Mouse (Mus musculus): ENCODE measurements around the gene Fam129b.
A peak's percentile ranks its signal among the peaks of the same experiment; 100 is the strongest.

Gene Fam129b

GRCm38 (mm10) chr2:32961192-32961995 is 85.5 kb downstream of the Fam129b start, which contains the start of the genes Rpl12 and Lrsam1:
Rpl12 (plus strand) TSS chr2:32961559.
Lrsam1 (minus strand) TSS chr2:32961614.
- no peak for TF ChIP-seq GATA4 (IDR thresholded peaks at IDR 0.05; ENCODE audit: insufficient replicate concordance, low read length)

GRCm38 (mm10) chr2:32962062-32962874 is 86.4 kb downstream of the Fam129b start:
- TF ChIP-seq GATA4 (IDR thresholded peaks at IDR 0.05; ENCODE audit: insufficient replicate concordance, low read length) = no peak

GRCm38 (mm10) chr2:32962875-32963220 is 86.9 kb downstream of the Fam129b start:
- TF ChIP-seq GATA4 (IDR thresholded peaks at IDR 0.05; ENCODE audit: insufficient replicate concordance, low read length) = no peak

GRCm38 (mm10) chr2:32963544-32963943 is 87.6 kb downstream of the Fam129b start:
- no peak for TF ChIP-seq GATA4 (IDR thresholded peaks at IDR 0.05; ENCODE audit: insufficient replicate concordance, low read length)

GRCm38 (mm10) chr2:32963981-32964380 is 88.1 kb downstream of the Fam129b start:
- no peak for TF ChIP-seq GATA4 (IDR thresholded peaks at IDR 0.05; ENCODE audit: insufficient replicate concordance, low read length)

- no peak for TF ChIP-seq GATA4 (IDR thresholded peaks at IDR 0.05; ENCODE audit: insufficient replicate concordance, low read length)
Observed at GRCm38 (mm10) chr2:32964659-32965457, 88.9 kb downstream of the Fam129b start.

GRCm38 (mm10) chr2:32965511-32966183 is 89.7 kb downstream of the Fam129b start:
- TF ChIP-seq GATA4 (IDR thresholded peaks at IDR 0.05; ENCODE audit: insufficient replicate concordance, low read length) = no peak

GRCm38 (mm10) chr2:32966184-32966688 is 90.3 kb downstream of the Fam129b start:
- TF ChIP-seq GATA4 (IDR thresholded peaks at IDR 0.05; ENCODE audit: insufficient replicate concordance, low read length) = no peak

- peak; percentile 44; the same call in 1 of the 2 replicates for TF ChIP-seq GATA4 (IDR thresholded peaks at IDR 0.05; ENCODE audit: insufficient replicate concordance, low read length)
Observed at GRCm38 (mm10) chr2:32966689-32967631, 91.0 kb downstream of the Fam129b start.

- TF ChIP-seq GATA4 (IDR thresholded peaks at IDR 0.05; ENCODE audit: insufficient replicate concordance, low read length) = no peak
Observed at GRCm38 (mm10) chr2:32968024-32968614, 92.2 kb downstream of the Fam129b start.

GRCm38 (mm10) chr2:32969326-32969725 is 93.4 kb downstream of the Fam129b start:
- no peak for TF ChIP-seq GATA4 (IDR thresholded peaks at IDR 0.05; ENCODE audit: insufficient replicate concordance, low read length)

- TF ChIP-seq GATA4 (IDR thresholded peaks at IDR 0.05; ENCODE audit: insufficient replicate concordance, low read length) = no peak
Observed at GRCm38 (mm10) chr2:32971235-32971634, 95.3 kb downstream of the Fam129b start.

GRCm38 (mm10) chr2:32974216-32974615 is 98.3 kb downstream of the Fam129b start:
- no peak for TF ChIP-seq GATA4 (IDR thresholded peaks at IDR 0.05; ENCODE audit: insufficient replicate concordance, low read length)
